Mouse (Mus musculus) thymus, adult 2 months (tissue): ENCODE results near the gene Dgki.

Source experiments
- CTCF ChIP-seq: fragments of 200-500 bp; IDR thresholded peaks from 2 replicates; pipeline ENCODE4 v1.5.1; 2012; ENCODE audit warnings: mild to moderate bottlenecking, control low read depth, low read length, moderate library complexity, borderline replicate concordance; ENCODE audit not compliant: control insufficient read depth, poor library complexity, insufficient read depth; ENCODE audit errors: extremely low read depth
- POLR2A ChIP-seq: fragments of 200-500 bp; IDR thresholded peaks from 2 replicates; pipeline ENCODE4 v1.6.1; 2012; ENCODE audit warnings: mild to moderate bottlenecking, low read length, control low read depth, moderate library complexity; ENCODE audit not compliant: control insufficient read depth, poor library complexity, insufficient read depth; ENCODE audit errors: extremely low read depth

GRCm38 (mm10) chr6:37244074-37244473, 55.9 kb downstream of the Dgki start:
- TF ChIP-seq POLR2A: no peak
- no peak for TF ChIP-seq CTCF
